Mouse (Mus musculus) bone marrow macrophage, adult 2 months (primary cell): ENCODE results near the gene Bahcc1. TPM values are rescaled to one million over a fixed set of nuclear protein-coding genes. Genes with fewer than 3 reads are reported as not detected.

Experiments
- H3K27ac ChIP-seq: 2 replicates; pipeline ENCODE4 v1.5.1; 2012; ENCODE audit warnings: low read depth, low read length; ENCODE audit not compliant: insufficient read depth
- H3K4me1 ChIP-seq: 2 replicates; pipeline ENCODE4 v1.6.1; 2012; ENCODE audit warnings: low read length; ENCODE audit not compliant: control insufficient read depth, insufficient read depth
- H3K4me3 ChIP-seq: 2 replicates; pipeline ENCODE4 v1.5.1; 2012; ENCODE audit warnings: mild to moderate bottlenecking, low read length, moderate library complexity; ENCODE audit not compliant: insufficient read depth
- CTCF ChIP-seq: IDR thresholded peaks from 2 replicates; pipeline ENCODE4 v1.5.1; 2012; ENCODE audit warnings: low read depth, mild to moderate bottlenecking, low read length, moderate library complexity
- POLR2A ChIP-seq: IDR thresholded peaks from 2 replicates; pipeline ENCODE4 v1.6.1; 2012; ENCODE audit warnings: mild to moderate bottlenecking, low read depth, low read length, borderline replicate concordance
- polyA plus RNA-seq: library from polyadenylated mRNA; stranded (reverse); fragments of >200 nt; gene quantifications from 2 replicates; pipeline ENCODE4 v1.2.4, GENCODE M21; 2012; ENCODE audit not compliant: missing spikeins, insufficient read depth, insufficient read length

Bahcc1 gene
- polyA plus RNA-seq, 1 experiment: 5.2 TPM

GRCm38 (mm10) chr11:120255499-120255898 lies 22.8 kb downstream of the Bahcc1 start:
- Histone ChIP-seq H3K4me1 (peaks cover 33% of the 10 kb centered on the region), H3K27ac (no peak overlapping the region), H3K4me3 (no peak overlapping the region)
- TF ChIP-seq POLR2A (no peak), CTCF (no peak)

GRCm38 (mm10) chr11:120256108-120256507 lies 23.4 kb downstream of the Bahcc1 start:
- Histone ChIP-seq H3K27ac (no peak overlapping the region), H3K4me1 (peaks cover 40% of the 10 kb centered on the region), H3K4me3 (no peak overlapping the region)
- no peak for TF ChIP-seq POLR2A
- TF ChIP-seq CTCF: no peak

GRCm38 (mm10) chr11:120256543-120256942 lies 23.8 kb downstream of the Bahcc1 start:
- Histone ChIP-seq H3K4me1 (peaks cover 40% of the 10 kb centered on the region), H3K4me3 (no peak overlapping the region), H3K27ac (no peak overlapping the region)
- TF ChIP-seq POLR2A: no peak
- no peak for TF ChIP-seq CTCF

- no peak overlapping the region for H3K4me3 ChIP-seq
- TF ChIP-seq CTCF (no peak), POLR2A (no peak)
- no peak overlapping the region for H3K27ac ChIP-seq
- peaks cover 46% of the 10 kb centered on the region for H3K4me1 ChIP-seq
Observed at GRCm38 (mm10) chr11:120256981-120257820, 24.5 kb downstream of the Bahcc1 start.

GRCm38 (mm10) chr11:120257911-120258310 lies 25.2 kb downstream of the Bahcc1 start:
- Histone ChIP-seq H3K4me3 (no peak overlapping the region), H3K4me1 (peaks cover 51% of the 10 kb centered on the region), H3K27ac (no peak overlapping the region)
- TF ChIP-seq POLR2A: no peak
- no peak for TF ChIP-seq CTCF

- TF ChIP-seq CTCF (no peak), POLR2A (no peak)
- Histone ChIP-seq H3K4me1 (peaks cover 60% of the 10 kb centered on the region), H3K27ac (no peak overlapping the region), H3K4me3 (no peak overlapping the region)
Observed at GRCm38 (mm10) chr11:120258896-120259689, 26.3 kb downstream of the Bahcc1 start.

GRCm38 (mm10) chr11:120259792-120260768 lies 27.3 kb downstream of the Bahcc1 start:
- peaks cover 56% of the 10 kb centered on the region for H3K4me1 ChIP-seq
- H3K27ac ChIP-seq: no peak overlapping the region
- no peak for TF ChIP-seq CTCF
- no peak for TF ChIP-seq POLR2A
- H3K4me3 ChIP-seq: no peak overlapping the region

- TF ChIP-seq CTCF: no peak
- no peak for TF ChIP-seq POLR2A
- no peak overlapping the region for H3K4me3 ChIP-seq
- H3K27ac ChIP-seq: no peak overlapping the region
- H3K4me1 ChIP-seq: peaks cover 50% of the 10 kb centered on the region
Observed at GRCm38 (mm10) chr11:120260769-120261150, 28.0 kb downstream of the Bahcc1 start.
